Mouse (Mus musculus) gastrocnemius, postnatal 25 days (tissue): ENCODE data around the gene Hoxb2. TPM values are rescaled to one million over a fixed set of nuclear protein-coding genes. Genes with fewer than 3 reads are reported as not detected.

ENCODE experiments used
- DNase-seq: peaks from one replicate; pipeline ENCODE4 v3.0.0; 2022
- total RNA-seq, 2 experiments: library from RNA; stranded (reverse); gene quantifications; 1 replicate in 1 of 2; 2 replicates in 1 of 2; pipeline ENCODE4 v1.2.3; 2021

Hoxb2 gene
- total RNA-seq, 2 experiments from 2014 or later = 0.15 to 0.24 TPM

- DNase-seq = no peak
Measured at GRCm38 (mm10) chr11:96336597-96336996, 13.7 kb upstream of the Hoxb2 start.

DNA sequence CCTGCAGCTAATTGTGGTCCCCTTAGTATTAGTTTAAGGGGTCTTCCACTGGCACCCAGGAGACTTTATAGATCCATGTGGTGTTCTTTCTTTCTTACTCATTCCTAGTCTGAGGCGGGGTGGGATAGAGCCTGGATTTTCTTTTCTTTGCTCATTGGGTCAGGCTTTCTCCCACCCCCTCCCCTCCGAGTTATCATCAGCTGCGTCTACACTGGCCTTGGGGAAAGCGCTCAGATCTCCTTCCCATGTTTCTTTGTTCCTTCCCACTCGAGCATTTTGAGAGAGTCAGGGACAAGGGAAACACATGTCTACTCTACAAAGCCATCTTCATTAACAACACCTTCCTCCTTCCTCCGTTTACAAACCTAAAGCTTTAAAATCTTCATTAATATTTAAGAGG, 13.3 kb upstream of the Hoxb2 start:
- no peak for DNase-seq

DNA sequence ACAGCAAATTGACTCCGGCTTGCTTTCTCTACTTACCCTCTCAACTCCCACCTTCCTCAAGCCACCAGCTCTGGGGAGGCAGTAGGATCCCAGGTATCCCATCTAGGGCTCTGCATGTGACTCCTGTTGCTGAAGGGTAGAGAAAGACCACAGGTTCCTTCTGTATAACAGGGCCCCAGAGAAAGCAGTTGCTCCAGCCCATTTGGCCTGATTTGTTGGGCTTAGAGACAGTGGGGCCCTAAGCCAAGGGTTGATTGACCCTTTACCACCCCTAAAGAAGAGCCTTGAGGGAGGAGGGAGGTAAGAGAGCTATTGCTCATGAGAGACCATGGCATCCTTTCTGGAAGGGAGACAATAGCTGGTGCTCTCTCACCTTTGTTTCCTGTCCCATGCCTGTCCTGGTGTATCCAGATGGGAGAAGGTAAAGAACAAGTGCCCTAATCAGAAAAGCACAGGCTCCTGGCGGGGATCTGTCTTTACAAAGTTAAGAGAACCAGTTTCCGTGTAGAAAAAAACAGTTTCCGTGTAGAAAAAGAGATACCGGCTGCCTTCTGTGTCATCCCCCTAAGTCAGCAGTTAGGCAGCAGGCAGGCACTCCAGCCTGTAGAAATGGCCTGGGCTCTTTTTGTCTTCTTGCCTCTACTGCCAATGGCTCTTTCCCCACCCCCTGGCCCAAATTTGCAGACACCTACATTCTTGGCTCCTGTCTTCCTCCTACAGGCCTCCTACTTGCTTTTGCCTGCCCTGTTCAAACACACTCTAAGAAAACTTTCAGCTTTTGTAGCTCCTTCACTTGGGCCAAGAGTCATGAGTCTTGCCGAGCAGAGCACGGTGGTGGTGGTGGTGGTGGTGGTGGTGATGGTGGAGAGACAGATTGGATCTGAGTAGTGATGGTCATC, 11.1 kb upstream of the Hoxb2 start:
- no peak for DNase-seq

- DNase-seq = no peak
Measured at GRCm38 (mm10) chr11:96340698-96341365, 9.5 kb upstream of the Hoxb2 start.

- no peak for DNase-seq
Measured at GRCm38 (mm10) chr11:96341701-96342575, 8.4 kb upstream of the Hoxb2 start.

GRCm38 (mm10) chr11:96342576-96342930, 7.8 kb upstream of the Hoxb2 start:
- no peak for DNase-seq

DNA sequence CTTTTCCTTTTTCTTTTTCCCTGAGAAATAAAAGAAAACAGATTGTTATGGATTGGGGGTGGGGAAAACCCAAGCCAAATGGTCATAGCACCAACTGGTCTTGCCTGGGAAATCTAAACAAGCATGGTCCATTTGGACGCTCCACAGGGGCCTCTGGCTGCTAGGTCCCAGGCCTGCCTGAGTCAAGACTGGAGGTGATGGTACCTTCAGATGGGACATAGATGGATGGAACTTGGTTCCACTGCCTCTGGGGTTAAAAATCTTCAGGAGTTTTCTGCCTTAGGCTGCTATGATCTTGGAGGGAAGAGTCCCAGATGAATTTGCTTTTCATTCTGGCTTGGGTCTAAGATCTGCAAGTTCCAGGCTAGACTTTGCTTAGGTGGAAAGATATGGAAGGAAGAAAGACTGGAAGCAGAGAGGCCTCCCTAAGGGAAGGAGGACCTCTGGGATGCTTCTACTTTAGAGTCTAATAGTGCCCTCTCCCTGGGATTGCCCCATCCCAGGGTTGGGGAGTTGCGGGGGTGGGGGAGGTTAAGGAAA, 7.0 kb upstream of the Hoxb2 start:
- no peak for DNase-seq

DNA sequence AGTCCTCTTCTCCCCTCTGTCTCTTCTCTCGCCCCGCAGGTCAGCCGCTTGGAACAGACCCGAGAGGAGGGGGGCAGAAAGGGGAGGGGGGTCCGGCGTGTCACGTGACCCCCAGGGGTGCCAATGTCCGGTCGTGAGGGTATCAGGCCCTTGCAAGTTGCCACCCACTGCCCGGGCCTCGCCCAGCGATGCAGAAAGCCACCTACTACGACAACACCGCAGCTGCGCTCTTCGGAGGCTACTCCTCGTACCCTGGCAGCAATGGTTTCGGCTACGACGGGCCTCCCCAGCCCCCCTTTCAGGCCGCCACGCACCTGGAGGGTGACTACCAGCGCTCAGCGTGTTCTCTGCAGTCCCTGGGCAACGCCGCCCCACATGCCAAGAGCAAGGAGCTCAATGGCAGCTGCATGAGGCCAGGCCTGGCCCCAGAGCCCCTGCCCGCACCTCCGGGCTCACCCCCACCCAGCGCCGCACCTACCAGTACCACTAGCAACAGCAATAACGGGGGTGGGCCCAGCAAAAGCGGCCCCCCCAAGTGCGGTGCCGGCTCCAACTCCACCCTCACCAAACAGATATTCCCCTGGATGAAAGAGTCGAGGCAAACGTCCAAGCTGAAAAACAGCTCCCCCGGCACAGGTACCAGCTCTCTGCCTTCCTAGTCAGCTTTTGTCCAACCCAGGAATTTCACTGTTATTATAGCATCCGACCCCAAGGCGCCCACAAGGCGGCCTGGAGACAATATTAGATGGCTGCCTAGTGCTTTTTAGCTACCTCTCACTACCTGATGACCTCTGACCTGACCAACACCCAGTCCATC, 6.1 kb upstream of the Hoxb2 start:
- DNase-seq = no peak

GRCm38 (mm10) chr11:96344878-96345159, 5.5 kb upstream of the Hoxb2 start:
- DNase-seq = no peak

- DNase-seq = no peak
Measured at GRCm38 (mm10) chr11:96345220-96345892, 5.0 kb upstream of the Hoxb2 start.

DNA sequence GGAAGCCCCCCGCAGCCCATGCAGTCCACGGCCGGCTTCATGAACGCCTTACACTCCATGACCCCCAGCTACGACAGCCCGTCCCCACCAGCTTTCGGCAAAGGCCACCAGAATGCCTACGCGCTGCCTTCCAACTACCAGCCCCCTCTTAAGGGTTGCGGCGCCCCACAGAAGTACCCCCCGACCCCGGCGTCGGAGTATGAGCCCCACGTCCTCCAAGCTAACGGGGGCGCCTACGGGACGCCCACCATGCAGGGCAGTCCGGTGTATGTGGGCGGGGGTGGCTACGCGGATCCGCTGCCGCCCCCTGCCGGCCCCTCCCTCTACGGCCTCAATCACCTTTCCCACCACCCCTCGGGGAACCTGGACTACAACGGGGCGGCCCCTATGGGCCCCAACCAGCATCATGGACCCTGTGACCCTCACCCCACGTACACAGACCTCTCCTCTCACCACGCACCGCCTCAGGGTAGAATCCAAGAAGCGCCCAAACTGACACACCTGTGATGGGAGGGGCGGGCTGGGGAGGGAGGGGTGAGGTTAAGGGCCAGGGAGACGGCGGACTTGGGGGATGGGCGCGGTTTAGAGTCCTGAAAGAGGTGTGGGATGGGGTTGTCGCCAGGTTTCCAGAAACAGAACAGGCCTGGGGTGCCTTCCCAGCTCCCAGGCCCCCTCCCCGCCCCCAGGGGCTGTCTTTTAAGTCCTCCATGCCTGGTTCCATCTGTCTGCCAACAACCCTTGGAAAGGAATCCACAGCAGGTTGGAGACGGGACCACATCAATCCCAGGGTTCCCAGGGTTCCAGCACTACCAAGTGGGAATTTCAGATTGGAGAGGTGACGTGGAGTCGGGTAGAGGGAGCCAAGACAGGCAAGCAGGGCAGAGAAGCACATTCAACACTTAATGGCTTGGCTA, 4.2 kb upstream of the Hoxb2 start:
- no peak for DNase-seq

GRCm38 (mm10) chr11:96346916-96347520, 3.3 kb upstream of the Hoxb2 start:
- DNase-seq = no peak

- no peak for DNase-seq
Measured at GRCm38 (mm10) chr11:96347717-96348116, 2.6 kb upstream of the Hoxb2 start.

GRCm38 (mm10) chr11:96348141-96348928, 2.0 kb upstream of the Hoxb2 start:
- DNase-seq = no peak

- DNase-seq = no peak
Measured at GRCm38 (mm10) chr11:96348988-96349387, 1.3 kb upstream of the Hoxb2 start.

DNA sequence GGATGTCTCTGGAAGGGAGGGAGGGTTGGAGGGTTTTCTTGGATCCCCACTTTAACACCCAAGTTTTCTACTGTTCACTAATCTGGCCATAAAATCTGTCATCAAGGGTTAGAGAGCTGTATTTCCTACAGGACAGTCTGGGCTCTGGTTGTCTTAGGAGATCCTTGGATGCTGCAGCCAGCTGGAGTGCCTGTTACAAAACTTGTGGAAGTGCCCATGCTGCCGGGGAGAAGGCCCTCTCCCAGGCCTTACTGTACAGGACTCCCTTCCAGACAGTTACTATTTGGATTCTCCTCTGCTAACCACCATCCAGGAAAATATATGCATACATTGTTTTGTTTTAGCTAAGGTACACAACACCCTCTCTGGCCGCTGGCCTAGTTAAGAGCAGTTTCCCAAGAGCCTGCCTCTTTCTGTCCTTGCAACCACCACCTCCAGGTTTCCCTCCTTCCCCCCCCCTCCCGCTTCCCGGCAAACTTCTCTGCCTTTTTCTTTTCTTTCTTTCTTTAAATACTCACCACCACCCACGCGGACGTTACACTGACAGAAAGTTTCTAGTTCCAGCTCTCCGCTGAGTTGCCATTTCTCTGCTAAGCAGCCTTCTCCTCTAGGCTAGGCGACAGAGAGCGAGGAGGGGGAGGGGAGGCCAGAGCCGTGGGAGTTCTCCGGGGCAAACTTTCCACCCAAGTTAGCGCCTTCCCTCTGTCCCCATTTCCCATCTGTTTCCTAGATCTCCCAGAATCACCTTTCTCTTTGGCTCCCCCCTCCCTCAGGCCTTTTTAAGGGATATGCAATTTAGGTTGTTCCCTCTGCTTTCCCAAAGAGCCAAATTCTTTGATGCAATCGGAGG, 609 bp upstream of the Hoxb2 start:
- DNase-seq = no peak

GRCm38 (mm10) chr11:96350791-96351190, 466 bp downstream of the Hoxb2 start:
- no peak for DNase-seq

- DNase-seq = no peak
Measured at GRCm38 (mm10) chr11:96351312-96351711, 987 bp downstream of the Hoxb2 start.
